Mouse (Mus musculus) neural tube, embryonic 15.5 days (tissue): ENCODE data around the gene Sec14l1. TPM values are rescaled to one million over a fixed set of nuclear protein-coding genes. Genes with fewer than 3 reads are reported as not detected.

Experiments
- ATAC-seq: fragments of 200-750 bp; cut with Nextera tagmentation; 2 replicates; pipeline ENCODE4 v1.8.0; 2017; ENCODE audit warnings: mild to moderate bottlenecking, moderate TSS enrichment, moderate library complexity; ENCODE audit not compliant: low FRiP score
- H3K27ac ChIP-seq: fragments of 300-500 bp; sonication (generic); replicated peaks from 2 replicates; pipeline ENCODE4 v1.5.1; 2015; ENCODE audit warnings: mild to moderate bottlenecking, inconsistent platforms
- H3K27me3 ChIP-seq: fragments of 300-500 bp; sonication (generic); replicated peaks from 2 replicates; pipeline ENCODE4 v1.6.1; 2015; ENCODE audit warnings: inconsistent platforms
- H3K36me3 ChIP-seq: fragments of 300-500 bp; sonication (generic); 2 replicates; pipeline ENCODE4 v1.6.1; 2015; ENCODE audit warnings: inconsistent platforms
- H3K4me1 ChIP-seq: fragments of 300-500 bp; sonication (generic); 2 replicates; pipeline ENCODE4 v1.6.1; 2015; ENCODE audit warnings: inconsistent platforms
- H3K4me2 ChIP-seq: fragments of 300-500 bp; sonication (generic); 2 replicates; pipeline ENCODE4 v1.6.1; 2015; ENCODE audit warnings: inconsistent platforms, mild to moderate bottlenecking, moderate library complexity
- H3K4me3 ChIP-seq: fragments of 300-500 bp; sonication (generic); replicated peaks from 2 replicates; pipeline ENCODE4 v1.5.1; 2015; ENCODE audit warnings: mild to moderate bottlenecking, inconsistent platforms
- H3K9ac ChIP-seq: fragments of 300-500 bp; sonication (generic); replicated peaks from 2 replicates; pipeline ENCODE4 v1.6.1; 2015; ENCODE audit warnings: mild to moderate bottlenecking, inconsistent platforms
- H3K9me3 ChIP-seq: fragments of 300-500 bp; sonication (generic); replicated peaks from 2 replicates; pipeline ENCODE4 v1.6.1; 2016; ENCODE audit warnings: inconsistent platforms
- WGBS: fragments of 180-500 bp; shearing (Covaris S2); methylation state at CpG from one replicate; pipeline ENCODE4 v1.1.7; 2015; ENCODE audit warnings: mixed read lengths; 5-methylcytosine and 5-hydroxymethylcytosine counted together
- polyA plus RNA-seq: library from polyadenylated mRNA; unstranded; fragments of >200 nt; fragmentation: Nextera tagmentation; extraction: Ambion mirVana; gene quantifications from 2 replicates; pipeline ENCODE4 v1.2.1, GENCODE M21; 2015

Gene Sec14l1
- polyA plus RNA-seq, 1 experiment from 2014 or later = 52.0 TPM

- H3K9ac ChIP-seq = no peak overlapping the region
- H3K27ac ChIP-seq = no peak overlapping the region
- no peaks in the 10 kb centered on the region for H3K27me3 ChIP-seq
- no peak overlapping the region for H3K4me2 ChIP-seq
- no peak for ATAC-seq
- no peak overlapping the region for H3K4me3 ChIP-seq
- no peaks in the 10 kb centered on the region for H3K9me3 ChIP-seq
- peaks cover 11% of the 10 kb centered on the region for H3K4me1 ChIP-seq
- 87% methylated on average over 9 of the region's 9 CpGs for WGBS
- H3K36me3 ChIP-seq = no peaks in the 10 kb centered on the region
These were observed 25.1 kb upstream of the Sec14l1 start for GRCm38 (mm10) chr11:117089673-117090419.

- peak overlapping the region; percentile 43 for H3K4me2 ChIP-seq
- no peaks in the 10 kb centered on the region for H3K27me3 ChIP-seq
- ATAC-seq = no peak
- H3K36me3 ChIP-seq = no peaks in the 10 kb centered on the region
- no peak overlapping the region for H3K4me3 ChIP-seq
- WGBS = 50% methylated on average over 4 of the region's 4 CpGs
- H3K9ac ChIP-seq = no peak overlapping the region
- H3K4me1 ChIP-seq = peaks cover 11% of the 10 kb centered on the region
- no peaks in the 10 kb centered on the region for H3K9me3 ChIP-seq
- H3K27ac ChIP-seq = peak overlapping the region; percentile 2; the same call in 1 of the 2 replicates
These were observed 23.6 kb upstream of the Sec14l1 start for GRCm38 (mm10) chr11:117091406-117091805.

GRCm38 (mm10) chr11:117091845-117092244 lies 23.1 kb upstream of the Sec14l1 start:
- H3K4me2 ChIP-seq = peak overlapping the region; percentile 43
- H3K9me3 ChIP-seq = no peaks in the 10 kb centered on the region
- no peak overlapping the region for H3K4me3 ChIP-seq
- no peak for ATAC-seq
- no peaks in the 10 kb centered on the region for H3K36me3 ChIP-seq
- peaks cover 11% of the 10 kb centered on the region for H3K4me1 ChIP-seq
- H3K27ac ChIP-seq = peak overlapping the region; percentile 2; the same call in 1 of the 2 replicates
- no peak overlapping the region for H3K9ac ChIP-seq
- WGBS = 7% methylated on average over 22 of the region's 22 CpGs
- no peaks in the 10 kb centered on the region for H3K27me3 ChIP-seq

DNA sequence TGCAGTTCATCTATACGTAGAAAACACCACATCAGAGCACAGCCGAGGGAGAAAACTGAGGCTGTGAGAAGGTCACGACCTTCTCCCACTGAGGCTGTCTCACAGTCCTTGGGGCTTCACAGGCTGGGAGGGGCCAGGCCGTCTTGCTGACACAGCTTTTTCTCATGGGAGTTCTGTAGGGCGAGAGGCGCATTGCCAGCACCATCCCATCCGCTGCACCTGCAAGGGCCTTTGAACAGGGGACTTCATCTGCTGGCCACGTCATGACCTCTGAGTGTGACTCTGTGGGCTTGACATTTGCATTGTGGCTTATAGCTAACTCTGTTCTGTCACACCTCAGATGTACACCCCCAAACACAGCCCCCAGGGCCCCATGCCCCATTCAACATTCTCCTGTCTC lies 22.3 kb upstream of the Sec14l1 start:
- H3K9me3 ChIP-seq = no peaks in the 10 kb centered on the region
- H3K9ac ChIP-seq = no peak overlapping the region
- H3K4me1 ChIP-seq = peaks cover 11% of the 10 kb centered on the region
- H3K27me3 ChIP-seq = no peaks in the 10 kb centered on the region
- H3K36me3 ChIP-seq = no peaks in the 10 kb centered on the region
- no peak for ATAC-seq
- no peak overlapping the region for H3K27ac ChIP-seq
- H3K4me3 ChIP-seq = no peak overlapping the region
- WGBS = 24% methylated on average over 8 of the region's 8 CpGs
- no peak overlapping the region for H3K4me2 ChIP-seq

DNA sequence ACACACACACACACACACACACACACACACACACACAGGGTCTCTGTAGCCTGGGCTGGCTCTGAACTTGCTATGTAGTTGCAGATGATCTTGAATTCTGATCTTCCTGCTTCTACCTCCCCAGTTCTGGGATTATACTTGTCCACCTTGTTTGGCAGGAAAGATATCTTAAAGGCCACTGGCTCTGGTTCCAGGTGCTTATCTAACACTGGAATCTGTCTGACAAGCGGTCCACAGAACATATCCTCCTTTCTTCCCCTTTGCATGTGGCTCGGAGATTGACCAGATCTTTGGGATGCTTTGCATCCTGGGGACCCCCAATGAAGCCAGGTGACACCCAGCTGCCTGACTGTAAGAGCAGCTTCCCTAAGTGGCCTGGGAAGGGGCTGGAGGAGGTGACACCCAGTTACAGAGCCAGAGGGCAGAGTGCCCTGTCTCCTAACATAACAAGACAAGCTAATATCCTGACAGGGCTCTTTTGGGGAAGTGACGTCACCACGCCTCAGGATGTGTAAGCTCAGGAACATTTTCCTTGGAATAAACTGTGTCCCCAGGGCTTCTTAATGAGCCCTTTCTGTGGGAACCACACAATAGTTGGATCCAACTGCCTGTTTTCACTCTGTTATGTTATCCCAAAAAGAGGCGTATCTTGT lies 20.9 kb upstream of the Sec14l1 start:
- WGBS = 88% methylated on average over 5 of the region's 5 CpGs
- Histone ChIP-seq H3K9ac (no peak overlapping the region), H3K36me3 (no peaks in the 10 kb centered on the region), H3K9me3 (no peaks in the 10 kb centered on the region), H3K27me3 (no peaks in the 10 kb centered on the region), H3K27ac (no peak overlapping the region), H3K4me3 (no peak overlapping the region), H3K4me2 (no peak overlapping the region), H3K4me1 (peaks cover 11% of the 10 kb centered on the region)
- no peak for ATAC-seq

DNA sequence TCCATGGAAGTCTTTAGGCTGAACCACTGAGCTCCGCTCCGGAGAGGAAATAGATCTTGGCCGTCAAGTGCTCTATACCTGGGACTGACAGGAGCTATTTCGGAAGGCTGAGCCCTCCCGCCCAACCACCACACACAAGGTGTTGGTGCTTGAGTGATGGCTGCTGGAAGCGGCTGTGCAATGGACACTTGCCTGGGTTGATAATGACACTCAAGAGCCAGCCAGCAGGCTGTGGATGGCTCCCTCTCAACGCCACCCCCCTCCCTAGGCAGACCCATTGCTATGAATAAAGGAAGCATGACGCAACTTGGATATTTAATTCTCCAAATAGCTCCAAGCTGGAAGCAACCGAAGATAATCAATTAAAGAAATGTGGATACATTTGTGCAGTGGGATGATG lies 20.3 kb upstream of the Sec14l1 start:
- no peak overlapping the region for H3K27ac ChIP-seq
- ATAC-seq = no peak
- 86% methylated on average over 9 of the region's 9 CpGs for WGBS
- no peaks in the 10 kb centered on the region for H3K27me3 ChIP-seq
- no peaks in the 10 kb centered on the region for H3K36me3 ChIP-seq
- no peak overlapping the region for H3K9ac ChIP-seq
- H3K4me2 ChIP-seq = no peak overlapping the region
- no peak overlapping the region for H3K4me3 ChIP-seq
- no peaks in the 10 kb centered on the region for H3K9me3 ChIP-seq
- peaks cover 11% of the 10 kb centered on the region for H3K4me1 ChIP-seq

DNA sequence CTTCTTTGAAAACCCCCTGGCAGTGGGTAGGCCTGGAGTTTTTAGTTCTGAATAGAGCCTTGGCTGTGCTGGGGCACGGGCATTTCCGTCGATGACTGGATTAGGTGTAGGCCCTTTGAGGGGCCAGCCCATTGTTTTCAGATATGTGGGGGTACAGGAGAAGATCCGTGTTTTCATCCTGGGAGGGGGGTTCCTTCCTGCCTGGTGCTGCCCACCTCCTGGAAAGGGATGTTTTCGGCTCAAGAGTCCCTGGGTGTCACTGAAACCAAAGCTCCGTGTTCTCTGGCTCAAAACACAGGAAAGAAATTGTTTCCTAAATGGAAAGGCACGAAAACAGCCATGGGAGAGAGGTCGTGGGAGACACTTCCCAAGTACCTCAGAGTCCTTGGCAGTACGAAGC lies 17.9 kb upstream of the Sec14l1 start:
- H3K4me3 ChIP-seq = no peak overlapping the region
- no peaks in the 10 kb centered on the region for H3K36me3 ChIP-seq
- no peaks in the 10 kb centered on the region for H3K9me3 ChIP-seq
- peaks cover 2% of the 10 kb centered on the region for H3K4me1 ChIP-seq
- no peak overlapping the region for H3K9ac ChIP-seq
- H3K27me3 ChIP-seq = no peaks in the 10 kb centered on the region
- 74% methylated on average over 9 of the region's 9 CpGs for WGBS
- ATAC-seq = no peak
- no peak overlapping the region for H3K27ac ChIP-seq
- no peak overlapping the region for H3K4me2 ChIP-seq

GRCm38 (mm10) chr11:117098155-117098554 lies 16.8 kb upstream of the Sec14l1 start:
- Histone ChIP-seq H3K9me3 (no peaks in the 10 kb centered on the region), H3K9ac (no peak overlapping the region), H3K27me3 (no peaks in the 10 kb centered on the region), H3K4me1 (no peaks in the 10 kb centered on the region), H3K27ac (no peak overlapping the region), H3K4me2 (no peak overlapping the region), H3K36me3 (no peaks in the 10 kb centered on the region), H3K4me3 (no peak overlapping the region)
- WGBS = 59% methylated on average over 5 of the region's 5 CpGs
- no peak for ATAC-seq

GRCm38 (mm10) chr11:117098784-117099183 lies 16.2 kb upstream of the Sec14l1 start:
- Histone ChIP-seq H3K9me3 (no peaks in the 10 kb centered on the region), H3K27ac (no peak overlapping the region), H3K4me1 (no peaks in the 10 kb centered on the region), H3K9ac (no peak overlapping the region), H3K36me3 (no peaks in the 10 kb centered on the region), H3K27me3 (no peaks in the 10 kb centered on the region), H3K4me2 (no peak overlapping the region), H3K4me3 (no peak overlapping the region)
- 85% methylated on average over 3 of the region's 3 CpGs for WGBS
- ATAC-seq = no peak

DNA sequence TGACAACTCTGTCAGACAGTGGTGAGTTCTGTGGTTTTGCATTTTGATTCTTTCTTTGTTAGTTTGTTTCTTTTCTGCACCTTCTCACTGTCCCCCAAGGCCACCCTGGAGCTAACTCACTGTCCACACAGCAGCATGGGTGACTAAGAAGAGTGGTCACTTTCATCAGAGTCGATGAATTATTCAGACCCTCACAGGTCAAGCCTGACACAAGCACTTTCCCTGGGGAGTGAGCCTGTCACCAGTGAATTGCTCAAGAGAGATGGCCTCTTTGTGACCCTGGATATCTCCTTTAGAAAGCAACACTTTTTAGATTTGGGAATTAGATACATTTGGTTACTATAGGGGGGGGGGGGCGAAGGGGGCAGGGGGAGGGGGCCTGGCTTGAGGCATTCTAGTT lies 15.6 kb upstream of the Sec14l1 start:
- Histone ChIP-seq H3K4me2 (no peak overlapping the region), H3K9ac (no peak overlapping the region), H3K4me3 (no peak overlapping the region), H3K4me1 (no peaks in the 10 kb centered on the region), H3K36me3 (no peaks in the 10 kb centered on the region), H3K9me3 (no peaks in the 10 kb centered on the region), H3K27me3 (no peaks in the 10 kb centered on the region), H3K27ac (no peak overlapping the region)
- no peak for ATAC-seq
- WGBS = 68% methylated on average over 2 of the region's 2 CpGs

DNA sequence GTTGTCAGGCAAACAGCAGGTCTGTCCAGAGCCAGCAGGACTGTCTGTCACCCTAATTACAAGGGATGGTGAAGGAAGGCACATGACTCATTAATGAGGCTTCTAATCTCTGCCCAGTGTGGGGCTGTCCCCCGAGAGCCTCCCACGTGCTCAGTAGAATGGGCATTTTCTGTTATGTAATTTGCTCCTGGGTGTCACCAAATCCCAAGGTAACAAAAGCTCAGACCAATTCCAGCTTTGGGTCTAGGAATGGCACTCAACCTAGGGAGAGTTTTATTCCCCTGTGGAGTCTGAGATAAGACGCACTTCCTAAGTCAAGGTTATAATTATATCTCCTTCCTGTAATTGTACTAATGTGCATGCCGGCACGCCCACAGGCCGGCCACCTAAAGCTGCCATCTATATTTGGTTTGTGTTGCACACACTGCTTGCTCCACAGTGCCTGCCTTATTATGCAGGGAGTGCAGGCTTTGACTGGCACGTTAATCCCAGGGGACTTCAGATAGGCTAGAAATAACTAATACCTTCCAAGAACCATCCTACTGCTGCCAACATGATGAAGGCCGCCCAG lies 13.5 kb upstream of the Sec14l1 start:
- 70% methylated on average over 8 of the region's 8 CpGs for WGBS
- ATAC-seq = no peak
- Histone ChIP-seq H3K27me3 (no peaks in the 10 kb centered on the region), H3K4me3 (no peak overlapping the region), H3K4me1 (no peaks in the 10 kb centered on the region), H3K36me3 (no peaks in the 10 kb centered on the region), H3K9me3 (no peaks in the 10 kb centered on the region), H3K4me2 (no peak overlapping the region), H3K27ac (0 out of 2 replicates have a peak overlapping the region, but pooled peaks have one; percentile 37), H3K9ac (no peak overlapping the region)
